Mouse (Mus musculus): Measurements from ENCODE around the gene Odf2.

GRCm38 (mm10) chr2:29865125-29865524 lies 23.9 kb upstream of the Odf2 start:
- TF ChIP-seq POLR2A (IDR thresholded peaks at IDR 0.05; ENCODE audit: insufficient read length, low read depth), result no peak
- TF ChIP-seq MAX (IDR thresholded peaks at IDR 0.05; ENCODE audit: low read depth), result no peak
- TF ChIP-seq MYOG (IDR thresholded peaks at IDR 0.05; ENCODE audit: control insufficient read depth in 1 of 3, insufficient read depth in 1 of 3, insufficient read length in 2 of 3, low read depth in 2 of 3), result no peak
- no peak for TF ChIP-seq TCF12 (IDR thresholded peaks at IDR 0.05; ENCODE audit: insufficient read depth, poor library complexity, severe bottlenecking)
- TF ChIP-seq POLR2AphosphoS2 (IDR thresholded peaks at IDR 0.05; ENCODE audit: insufficient read length, low read depth), result no peak
- TF ChIP-seq TCF3 (IDR thresholded peaks at IDR 0.05; ENCODE audit: insufficient read length, low read depth), result no peak
- no peak for TF ChIP-seq E2F4 (IDR thresholded peaks at IDR 0.05; ENCODE audit: insufficient read depth)
- no peak for TF ChIP-seq MYOD1 (IDR thresholded peaks at IDR 0.05; ENCODE audit: control insufficient read depth in 1 of 3, insufficient read length in 2 of 3, low read depth in 2 of 3)
- no peak for TF ChIP-seq CEBPB (IDR thresholded peaks at IDR 0.05; ENCODE audit: insufficient read depth, poor library complexity, severe bottlenecking)
- no peak for TF ChIP-seq USF1 (IDR thresholded peaks at IDR 0.05; ENCODE audit: low read depth)
- no peak for TF ChIP-seq REST (IDR thresholded peaks at IDR 0.05; ENCODE audit: insufficient read depth, insufficient read length)
- no peak for TF ChIP-seq SRF (IDR thresholded peaks at IDR 0.05; ENCODE audit: control insufficient read depth, insufficient read length, low read depth)

Data from myocyte (in vitro differentiated cells).